Mouse (Mus musculus) liver, embryonic 13.5 days (tissue): ENCODE measurements around the gene Gm5592. TPM values are rescaled to one million over a fixed set of nuclear protein-coding genes. Genes with fewer than 3 reads are reported as not detected.
"Not testable (repeated sequence)": the region's sequence is repeated elsewhere in the genome, so short reads cannot be mapped to it uniquely, and the experiment has no call there.

Source experiments
- ATAC-seq: fragments of 200-750 bp; cut with Nextera tagmentation; 2 replicates; pipeline ENCODE4 v1.8.0; 2017; ENCODE audit warnings: low read depth, mild to moderate bottlenecking, moderate number of reproducible peaks, moderate library complexity
- DNase-seq: peaks from one replicate; pipeline ENCODE4 v3.0.0; 2022
- H3K27ac ChIP-seq: fragments of 300-500 bp; sonication (generic); 2 replicates; pipeline ENCODE4 v1.5.1; 2015; ENCODE audit warnings: moderate library complexity, mild to moderate bottlenecking, inconsistent platforms
- H3K27me3 ChIP-seq: fragments of 300-500 bp; sonication (generic); 2 replicates; pipeline ENCODE4 v1.6.1; 2015; ENCODE audit warnings: mild to moderate bottlenecking, inconsistent platforms
- H3K36me3 ChIP-seq: fragments of 300-500 bp; sonication (generic); 2 replicates; pipeline ENCODE4 v1.6.1; 2015; ENCODE audit warnings: mild to moderate bottlenecking, inconsistent platforms
- H3K4me1 ChIP-seq: fragments of 300-500 bp; sonication (generic); replicated peaks from 2 replicates; pipeline ENCODE4 v1.6.1; 2015; ENCODE audit warnings: inconsistent platforms
- H3K4me2 ChIP-seq: fragments of 300-500 bp; sonication (generic); 2 replicates; pipeline ENCODE4 v1.6.1; 2015; ENCODE audit warnings: inconsistent platforms, mild to moderate bottlenecking, moderate library complexity
- H3K4me3 ChIP-seq: fragments of 300-500 bp; sonication (generic); replicated peaks from 2 replicates; pipeline ENCODE4 v1.5.1; 2015; ENCODE audit warnings: mild to moderate bottlenecking, inconsistent platforms
- H3K9ac ChIP-seq: fragments of 300-500 bp; sonication (generic); 2 replicates; pipeline ENCODE4 v1.6.1; 2015; ENCODE audit warnings: mild to moderate bottlenecking, inconsistent platforms
- H3K9me3 ChIP-seq: fragments of 300-500 bp; sonication (generic); replicated peaks from 2 replicates; pipeline ENCODE4 v1.6.1; 2016; ENCODE audit warnings: inconsistent platforms
- WGBS: fragments of 180-500 bp; shearing (Covaris S2); methylation state at CpG from one replicate; pipeline ENCODE4 v1.1.7; 2015; ENCODE audit not compliant: insufficient replicate concordance; 5-methylcytosine and 5-hydroxymethylcytosine counted together
- polyA plus RNA-seq: library from polyadenylated mRNA; unstranded; fragments of >200 nt; fragmentation: Nextera tagmentation; extraction: Ambion mirVana; gene quantifications from 2 replicates; pipeline ENCODE4 v1.2.1, GENCODE M21; 2015

Gene Gm5592
- not detected in 2 replicates for polyA plus RNA-seq

GRCm38 (mm10) chr7:41153541-41153940, at the start of gene Gm5592:
Gm5592 (plus strand) TSS chr7:41153841.
- not testable (repeated sequence) for H3K9me3 ChIP-seq, H3K36me3 ChIP-seq, H3K4me2 ChIP-seq, H3K9ac ChIP-seq, DNase-seq, ATAC-seq, H3K27me3 ChIP-seq, H3K27ac ChIP-seq, H3K4me3 ChIP-seq, H3K4me1 ChIP-seq
- 63% methylated on average over 4 of the region's 4 CpGs for WGBS

- 74% methylated on average over 2 of the region's 2 CpGs for WGBS
- ATAC-seq, H3K4me3 ChIP-seq, H3K4me2 ChIP-seq, H3K9ac ChIP-seq, H3K27me3 ChIP-seq, DNase-seq, H3K9me3 ChIP-seq, H3K4me1 ChIP-seq, H3K27ac ChIP-seq, H3K36me3 ChIP-seq: not testable (repeated sequence)
Observed at GRCm38 (mm10) chr7:41155806-41156205, 2.2 kb downstream of the Gm5592 start.

GRCm38 (mm10) chr7:41157879-41158278, 4.2 kb downstream of the Gm5592 start:
- ATAC-seq, H3K9ac ChIP-seq, H3K27ac ChIP-seq, H3K36me3 ChIP-seq, H3K4me1 ChIP-seq, DNase-seq, H3K27me3 ChIP-seq, H3K4me2 ChIP-seq, H3K4me3 ChIP-seq, H3K9me3 ChIP-seq: not testable (repeated sequence)
- WGBS, result no CpG with 5 or more reads among the region's 1 CpGs

GRCm38 (mm10) chr7:41158562-41158961, 4.9 kb downstream of the Gm5592 start:
- not testable (repeated sequence) for H3K4me2 ChIP-seq, H3K27ac ChIP-seq, H3K4me1 ChIP-seq, H3K36me3 ChIP-seq, H3K27me3 ChIP-seq, H3K4me3 ChIP-seq, DNase-seq, H3K9ac ChIP-seq, ATAC-seq, H3K9me3 ChIP-seq
- WGBS, result 52% methylated on average over 2 of the region's 2 CpGs

GRCm38 (mm10) chr7:41193671-41194070, 40.0 kb downstream of the Gm5592 start:
- Histone ChIP-seq H3K9me3 (0 out of 2 replicates have a peak, but pooled peaks cover 1% of the 10 kb centered on the region), H3K4me1 (no peaks in the 10 kb centered on the region), H3K4me2 (no peak overlapping the region), H3K36me3 (no peaks in the 10 kb centered on the region), H3K4me3 (no peak overlapping the region), H3K27ac (no peak overlapping the region), H3K27me3 (no peaks in the 10 kb centered on the region), H3K9ac (no peak overlapping the region)
- no peak for DNase-seq
- 50% methylated on average over 4 of the region's 4 CpGs for WGBS
- no peak for ATAC-seq

Other genes starting within 250 kb of the Gm5592 start
- gene 4930433I11Rik, start 166.3 kb upstream of the Gm5592 start, polyA plus RNA-seq, result not detected in 2 replicates
- not detected in 2 replicates for gene Gm4884, start 121.1 kb upstream of the Gm5592 start, polyA plus RNA-seq
- 5.1 and 6.0 TPM in 2 replicates for gene AI987944, start 239.5 kb downstream of the Gm5592 start, polyA plus RNA-seq